Mouse (Mus musculus): ENCODE data around the gene Hinfp.

DNA sequence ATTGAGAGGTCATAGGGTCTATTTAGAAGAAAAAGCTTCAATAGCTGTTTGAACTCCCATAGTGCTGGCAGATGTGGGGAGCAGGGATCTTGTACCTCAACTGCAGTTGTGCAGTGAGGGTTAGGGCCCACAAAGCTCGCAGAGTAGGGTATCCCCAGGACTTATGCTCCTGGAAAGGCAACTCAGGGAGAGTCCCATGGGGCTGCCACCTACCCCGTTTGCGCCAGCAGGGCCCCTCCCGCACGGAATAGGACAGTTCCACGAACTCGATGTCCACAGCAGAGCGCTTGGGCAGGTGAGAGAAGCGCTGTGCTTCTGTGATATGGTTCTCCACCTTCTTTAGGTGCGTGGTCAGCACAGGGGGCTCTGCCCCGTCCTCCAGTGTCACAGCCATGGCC, 18.5 kb downstream of the Hinfp start:
- TF ChIP-seq CTCF (IDR thresholded peaks at IDR 0.05; ENCODE audit: low read depth, low read length) (no peak), TAL1 (conservative IDR thresholded peaks at IDR 0.05; ENCODE audit: low read depth, low read length) (no peak), POLR2AphosphoS5 (IDR thresholded peaks at IDR 0.05; ENCODE audit: insufficient replicate concordance, low read depth, low read length) (no peak)

Measured in G1E (cell line).